Mouse (Mus musculus) testis, adult 10 weeks (tissue): Measurements from ENCODE around the gene Scaf4. TPM values are rescaled to one million over a fixed set of nuclear protein-coding genes. Genes with fewer than 3 reads are reported as not detected.

Source experiments
- polyA plus RNA-seq: library from polyadenylated mRNA; stranded (reverse); fragments of 350-450 nt; fragmentation: Illumina TruSeq; extraction: RNeasy Lipid Tissue Mini Kit (QIAGEN cat#74804); gene quantifications from one replicate; pipeline ENCODE4 v1.2.3, GENCODE M21; 2014; ENCODE audit warnings: low read depth, low replicate concordance

Gene Scaf4
- 29.0 TPM for polyA plus RNA-seq

GRCm38 (mm10) chr16:90283905-90284891 is at the start of gene Scaf4:
Scaf4 (minus strand) TSS chr16:90284503.

GRCm38 (mm10) chr16:90220026-90220891 is 64.0 kb downstream of the Scaf4 start, which contains the start of gene Sod1:
Sod1 (plus strand) TSS chr16:90220754.

Other genes with a start within 250 kb of the Scaf4 start
- 16.8 TPM for gene Tiam1, start 140.7 kb downstream of the Scaf4 start, polyA plus RNA-seq
- gene Sod1, start 63.7 kb downstream of the Scaf4 start, polyA plus RNA-seq, result 228 TPM
- gene Hunk, start 101.5 kb upstream of the Scaf4 start, polyA plus RNA-seq, result 5.0 TPM